Mouse (Mus musculus) thymus, adult 2 months (tissue): ENCODE data around the gene Spata13. TPM values are rescaled to one million over a fixed set of nuclear protein-coding genes. Genes with fewer than 3 reads are reported as not detected.
A peak's percentile ranks its signal among the peaks of the same experiment; 100 is the strongest.

ENCODE experiments used
- DNase-seq: peaks from one replicate; pipeline ENCODE4 v3.0.0; 2021
- H3K27ac ChIP-seq: fragments of 200-500 bp; 2 replicates; pipeline ENCODE4 v1.5.1; 2012; ENCODE audit warnings: low read length, control low read depth; ENCODE audit not compliant: control insufficient read depth, insufficient read depth
- H3K27me3 ChIP-seq: fragments of 200-500 bp; 2 replicates; pipeline ENCODE4 v1.6.1; 2012; ENCODE audit warnings: mild to moderate bottlenecking, low read length, moderate library complexity, mixed read lengths; ENCODE audit not compliant: control insufficient read depth, insufficient read depth
- H3K36me3 ChIP-seq: fragments of 200-500 bp; 2 replicates; pipeline ENCODE4 v1.6.1; 2012; ENCODE audit warnings: mild to moderate bottlenecking, low read length, moderate library complexity; ENCODE audit not compliant: control insufficient read depth, insufficient read depth
- H3K4me1 ChIP-seq: fragments of 200-500 bp; replicated peaks from 2 replicates; pipeline ENCODE4 v1.6.1; 2012; ENCODE audit warnings: low read length; ENCODE audit not compliant: control insufficient read depth, insufficient read depth
- H3K4me3 ChIP-seq: fragments of 200-500 bp; 2 replicates; pipeline ENCODE4 v1.5.1; 2012; ENCODE audit warnings: mild to moderate bottlenecking, low read length, control low read depth, moderate library complexity; ENCODE audit not compliant: control insufficient read depth, insufficient read depth
- CTCF ChIP-seq: fragments of 200-500 bp; IDR thresholded peaks from 2 replicates; pipeline ENCODE4 v1.5.1; 2012; ENCODE audit warnings: mild to moderate bottlenecking, control low read depth, low read length, moderate library complexity, borderline replicate concordance; ENCODE audit not compliant: control insufficient read depth, poor library complexity, insufficient read depth; ENCODE audit errors: extremely low read depth
- POLR2A ChIP-seq: fragments of 200-500 bp; IDR thresholded peaks from 2 replicates; pipeline ENCODE4 v1.6.1; 2012; ENCODE audit warnings: mild to moderate bottlenecking, low read length, control low read depth, moderate library complexity; ENCODE audit not compliant: control insufficient read depth, poor library complexity, insufficient read depth; ENCODE audit errors: extremely low read depth
- WGBS: fragments of 180-500 bp; shearing (Covaris S2); methylation state at CpG from one replicate; pipeline ENCODE4 v1.1.7; 2018; 5-methylcytosine and 5-hydroxymethylcytosine counted together
- polyA plus RNA-seq: library from polyadenylated mRNA; depleted of rRNA; stranded (reverse); fragments of >200 nt; gene quantifications from 2 replicates; pipeline ENCODE4 v1.2.3, GENCODE M21; 2012

The Spata13 gene
- polyA plus RNA-seq, 1 experiment: 80.6 TPM

DNA sequence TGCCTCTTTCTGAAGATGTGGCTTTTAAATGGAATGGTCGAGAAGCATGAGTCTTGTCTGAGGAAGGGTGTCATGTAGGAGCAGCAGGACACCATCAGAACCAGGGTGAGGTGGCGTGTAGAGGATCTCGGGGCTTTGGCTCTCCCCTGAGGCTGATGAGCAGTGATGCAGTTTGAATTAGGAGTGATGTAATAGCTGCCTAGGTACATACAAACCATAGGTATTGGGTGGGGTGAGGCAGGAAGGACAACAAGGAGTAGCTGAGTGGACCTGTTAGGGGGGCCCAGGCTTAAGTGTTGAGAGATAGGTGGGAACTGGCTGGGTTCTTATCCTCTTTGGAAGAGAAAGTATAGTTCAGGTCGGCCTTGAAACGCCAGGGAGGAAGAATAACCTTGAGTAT, 106.7 kb downstream of the Spata13 start:
- no peaks in the 10 kb centered on the region for H3K27me3 ChIP-seq
- H3K27ac ChIP-seq: peak overlapping the region; percentile 42; the same call in 1 of the 2 replicates
- H3K4me1 ChIP-seq: peaks cover 60% of the 10 kb centered on the region
- no peak overlapping the region for H3K4me3 ChIP-seq
- WGBS: 79% methylated on average over 5 of the region's 5 CpGs
- peaks cover 4% of the 10 kb centered on the region for H3K36me3 ChIP-seq
- TF ChIP-seq CTCF: no peak
- DNase-seq: no peak

- TF ChIP-seq POLR2A (no peak), CTCF (no peak)
- Histone ChIP-seq H3K27ac (peak overlapping the region; percentile 74), H3K4me3 (no peak overlapping the region), H3K27me3 (no peaks in the 10 kb centered on the region), H3K4me1 (peaks cover 58% of the 10 kb centered on the region), H3K36me3 (peaks cover 9% of the 10 kb centered on the region)
- DNase-seq: no peak
- 72% methylated on average over 8 of the region's 8 CpGs for WGBS
These were observed 107.2 kb downstream of the Spata13 start for GRCm38 (mm10) chr14:60741033-60741432.

DNA sequence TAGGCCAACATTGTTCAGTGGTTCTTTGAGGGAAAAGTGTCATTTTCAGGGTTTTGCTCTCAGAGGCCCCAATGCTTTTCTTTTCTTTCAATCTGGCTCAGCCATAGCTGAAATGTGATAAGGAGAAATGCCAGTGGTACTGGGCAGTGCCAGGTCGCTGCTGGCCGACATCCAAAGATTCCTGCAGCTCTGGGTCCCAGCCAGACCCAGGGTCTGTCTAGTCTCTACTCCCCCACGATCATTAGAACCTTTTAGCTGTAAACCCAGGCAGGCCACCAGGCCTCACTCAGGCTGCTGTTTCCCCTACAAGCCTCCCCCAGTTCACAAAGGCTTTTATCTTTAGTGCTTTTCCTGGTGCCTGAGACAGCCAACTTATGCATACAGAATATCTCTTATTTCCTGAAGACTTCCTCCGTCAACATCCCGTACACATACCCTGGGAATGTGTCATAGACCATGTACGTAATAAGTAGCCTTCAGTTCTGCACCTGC, 107.7 kb downstream of the Spata13 start:
- Histone ChIP-seq H3K4me1 (peaks cover 53% of the 10 kb centered on the region), H3K4me3 (no peak overlapping the region), H3K27me3 (no peaks in the 10 kb centered on the region), H3K36me3 (peaks cover 14% of the 10 kb centered on the region), H3K27ac (peak overlapping the region; percentile 74)
- TF ChIP-seq POLR2A (no peak), CTCF (no peak)
- no peak for DNase-seq
- 45% methylated on average over 6 of the region's 6 CpGs for WGBS

GRCm38 (mm10) chr14:60743681-60744080, 109.9 kb downstream of the Spata13 start:
- Histone ChIP-seq H3K27ac (no peak overlapping the region), H3K4me3 (no peak overlapping the region), H3K27me3 (no peaks in the 10 kb centered on the region), H3K4me1 (peaks cover 40% of the 10 kb centered on the region), H3K36me3 (peaks cover 33% of the 10 kb centered on the region)
- WGBS: 86% methylated on average over 9 of the region's 9 CpGs
- TF ChIP-seq CTCF: no peak
- TF ChIP-seq POLR2A: no peak
- DNase-seq: no peak

DNA sequence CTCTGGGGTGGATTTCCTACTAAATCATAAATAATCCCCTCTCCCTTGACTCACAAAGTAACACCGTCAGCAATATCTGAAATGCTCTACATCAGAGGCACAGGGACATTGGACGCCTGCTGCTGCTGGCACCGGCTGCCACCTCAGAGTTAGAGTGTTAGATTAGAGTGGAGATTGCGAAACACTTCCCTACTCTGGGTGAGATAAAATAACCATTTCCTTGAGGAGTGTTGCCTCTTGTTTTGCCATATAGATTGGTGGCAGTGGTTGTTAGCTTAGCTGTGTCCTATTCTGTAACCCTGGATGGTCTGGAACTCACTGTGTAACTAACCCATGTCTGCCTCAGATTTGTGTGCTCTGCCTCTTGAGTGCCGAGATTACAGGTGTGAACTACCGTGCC, 111.4 kb downstream of the Spata13 start:
- no peak for TF ChIP-seq CTCF
- no peak for TF ChIP-seq POLR2A
- no peak for DNase-seq
- H3K4me3 ChIP-seq: no peak overlapping the region
- H3K27me3 ChIP-seq: no peaks in the 10 kb centered on the region
- H3K4me1 ChIP-seq: peaks cover 31% of the 10 kb centered on the region
- 65% methylated on average over 6 of the region's 6 CpGs for WGBS
- H3K36me3 ChIP-seq: peaks cover 48% of the 10 kb centered on the region
- no peak overlapping the region for H3K27ac ChIP-seq

GRCm38 (mm10) chr14:60746141-60746540, 112.3 kb downstream of the Spata13 start:
- 93% methylated on average over 10 of the region's 10 CpGs for WGBS
- H3K36me3 ChIP-seq: peaks cover 57% of the 10 kb centered on the region

DNA sequence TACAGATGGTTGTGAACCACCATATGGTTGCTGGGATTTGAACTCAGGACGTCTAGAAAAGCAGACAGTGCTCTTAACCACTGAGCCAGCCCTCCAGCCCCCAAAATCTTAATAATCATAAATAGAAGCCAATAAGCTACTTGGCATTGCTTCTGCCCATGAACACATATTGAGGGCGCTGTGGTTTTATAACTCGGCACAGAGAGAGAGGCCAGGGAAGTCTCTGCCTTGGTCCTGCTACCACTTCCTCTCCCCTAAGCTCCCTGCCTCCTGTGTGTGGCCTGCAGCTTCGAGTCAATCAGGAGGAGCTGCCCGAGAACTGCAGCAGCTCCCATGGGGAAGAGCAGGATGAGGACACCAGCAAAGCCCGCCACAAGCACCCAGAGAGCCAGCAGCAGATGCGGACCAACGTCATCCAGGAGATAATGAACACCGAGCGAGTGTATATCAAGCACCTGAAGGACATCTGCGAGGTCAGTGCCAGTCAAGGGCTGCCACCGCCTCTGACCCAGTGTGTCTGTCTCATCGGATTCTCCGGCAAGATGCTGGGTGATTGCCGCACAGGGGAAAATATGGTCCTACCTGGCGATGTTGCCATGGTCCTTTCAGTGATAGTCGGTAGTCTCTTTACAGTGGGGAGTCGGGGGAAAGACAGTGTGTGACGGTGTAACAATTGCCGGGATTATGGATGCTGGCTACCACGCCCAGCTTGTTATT, 113.5 kb downstream of the Spata13 start:
- Histone ChIP-seq H3K4me3 (no peak overlapping the region), H3K36me3 (peaks cover 65% of the 10 kb centered on the region), H3K4me1 (peaks cover 11% of the 10 kb centered on the region), H3K27ac (no peak overlapping the region), H3K27me3 (no peaks in the 10 kb centered on the region)
- DNase-seq: no peak
- no peak for TF ChIP-seq POLR2A
- TF ChIP-seq CTCF: no peak
- WGBS: 76% methylated on average over 21 of the region's 21 CpGs

More at GRCm38 (mm10) chr14:60746141-60746540, 112.3 kb downstream of the Spata13 start:
- Histone ChIP-seq H3K4me1 (peaks cover 22% of the 10 kb centered on the region), H3K27ac (no peak overlapping the region), H3K4me3 (no peak overlapping the region), H3K27me3 (no peaks in the 10 kb centered on the region)
- DNase-seq: no peak
- TF ChIP-seq CTCF (no peak), POLR2A (no peak)
